Mouse (Mus musculus) adrenal gland, postnatal 10 days (tissue): ENCODE results near the gene Slc38a6. TPM values are rescaled to one million over a fixed set of nuclear protein-coding genes. Genes with fewer than 3 reads are reported as not detected.

Experiments used
- DNase-seq: peaks from one replicate; pipeline ENCODE4 v3.0.0; 2021; ENCODE audit warnings: mixed read lengths
- total RNA-seq, 2 experiments: library from RNA; stranded (reverse); gene quantifications; 2 replicates each; pipeline ENCODE4 v1.2.3; 2021

Slc38a6 gene
- total RNA-seq, 2 experiments from 2014 or later: 7.3 to 13.9 TPM

- DNase-seq: no peak
Observed at GRCm38 (mm10) chr12:73324180-73324586, 37.6 kb downstream of the Slc38a6 start.

DNA sequence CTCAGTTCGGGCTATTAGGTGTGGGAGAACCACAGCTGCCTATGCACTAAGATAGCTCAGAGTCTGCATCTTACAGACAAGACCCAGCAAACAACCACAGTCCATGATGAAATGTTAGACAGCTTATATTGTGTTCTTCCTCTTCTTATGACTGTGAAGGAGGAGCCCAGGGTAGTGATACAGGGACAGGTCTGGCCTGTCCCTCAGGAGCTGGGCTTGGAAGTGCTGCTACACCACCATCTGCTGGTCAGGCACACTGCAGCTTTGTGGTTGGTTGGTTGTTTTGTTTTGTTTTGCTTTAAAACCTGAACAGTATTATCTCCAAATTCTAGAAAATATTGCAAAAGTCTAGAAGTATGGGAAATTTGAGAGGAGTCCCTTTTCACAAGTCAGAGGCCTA, 38.2 kb downstream of the Slc38a6 start:
- DNase-seq: peak; percentile 60

- DNase-seq: no peak
Observed at GRCm38 (mm10) chr12:73325181-73325580, 38.6 kb downstream of the Slc38a6 start.

- peak; percentile 41 for DNase-seq
Observed at GRCm38 (mm10) chr12:73325617-73326016, 39.0 kb downstream of the Slc38a6 start.

GRCm38 (mm10) chr12:73327381-73327780, 40.8 kb downstream of the Slc38a6 start:
- no peak for DNase-seq

DNA sequence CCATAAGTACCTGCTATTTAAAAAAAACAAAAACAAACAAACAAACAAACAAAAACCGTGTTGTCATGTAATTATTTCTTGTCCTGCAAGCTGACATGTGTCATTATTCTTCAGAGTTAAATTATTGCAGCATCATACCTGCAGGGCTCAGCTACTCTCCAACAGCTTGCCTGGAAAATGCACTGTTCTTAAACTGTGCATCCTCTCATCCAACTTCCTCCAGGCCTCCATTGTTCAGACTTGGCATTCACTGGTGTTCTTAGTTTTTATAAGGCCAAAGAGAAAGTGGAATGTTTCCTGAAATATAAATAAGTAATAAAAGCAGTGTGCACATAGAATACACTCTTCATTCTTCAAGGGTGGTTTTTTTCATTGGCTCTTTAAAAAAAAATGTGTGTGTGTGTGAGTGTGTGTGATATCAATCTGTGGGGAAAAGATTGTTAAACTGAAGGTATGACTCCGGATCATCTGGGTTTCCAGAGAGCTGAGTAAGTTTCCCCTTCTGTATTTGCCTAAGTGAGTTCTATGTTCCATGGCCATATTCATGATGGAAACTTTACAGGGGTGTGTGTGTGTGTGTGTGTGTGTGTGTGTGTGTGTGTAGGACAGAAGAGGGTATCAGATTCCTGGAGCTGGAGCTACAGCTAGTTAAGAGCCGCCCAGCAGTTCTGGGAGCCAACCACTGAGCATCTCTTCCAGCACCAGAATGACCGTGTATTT, 42.0 kb downstream of the Slc38a6 start:
- no peak for DNase-seq

DNA sequence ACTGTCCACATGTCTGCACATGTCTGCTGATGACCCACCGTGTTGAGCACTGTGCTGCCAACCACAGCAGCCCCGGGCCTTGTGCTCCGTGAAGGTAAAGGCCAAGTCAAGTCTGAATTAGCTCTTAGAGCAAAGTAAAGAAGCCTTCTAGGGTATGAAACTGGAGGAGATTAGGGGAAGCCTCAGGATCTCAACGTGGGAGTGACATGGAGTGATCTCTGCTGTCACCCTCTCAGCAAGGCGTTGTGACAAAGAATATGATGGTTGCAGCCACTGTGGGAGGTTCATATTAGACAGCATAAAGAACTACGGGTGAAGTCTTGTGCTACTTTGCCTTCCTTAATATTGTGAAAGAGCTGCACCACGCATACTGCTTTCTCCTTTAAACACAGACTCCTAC, 43.7 kb downstream of the Slc38a6 start:
- no peak for DNase-seq

DNA sequence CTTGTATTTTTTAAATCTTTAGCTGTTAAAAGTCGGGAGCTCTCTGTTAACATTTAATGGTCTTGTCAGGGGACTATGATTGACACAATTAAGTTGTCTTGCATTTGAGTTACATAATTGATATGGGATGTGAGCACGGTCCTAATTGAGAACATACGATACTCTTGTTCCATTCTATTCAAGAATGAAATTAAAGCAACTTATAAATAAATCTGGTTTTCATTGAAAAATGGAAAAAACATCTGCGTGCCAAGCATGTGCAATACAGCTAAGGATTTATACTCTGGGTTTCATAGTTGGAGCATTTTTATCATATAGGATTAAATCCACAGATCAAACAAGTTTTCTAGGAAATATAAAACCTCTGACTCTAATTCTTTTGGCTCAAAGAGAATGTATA, 46.1 kb downstream of the Slc38a6 start:
- no peak for DNase-seq

GRCm38 (mm10) chr12:73334051-73334551, 47.5 kb downstream of the Slc38a6 start:
- DNase-seq: peak; percentile 57

DNA sequence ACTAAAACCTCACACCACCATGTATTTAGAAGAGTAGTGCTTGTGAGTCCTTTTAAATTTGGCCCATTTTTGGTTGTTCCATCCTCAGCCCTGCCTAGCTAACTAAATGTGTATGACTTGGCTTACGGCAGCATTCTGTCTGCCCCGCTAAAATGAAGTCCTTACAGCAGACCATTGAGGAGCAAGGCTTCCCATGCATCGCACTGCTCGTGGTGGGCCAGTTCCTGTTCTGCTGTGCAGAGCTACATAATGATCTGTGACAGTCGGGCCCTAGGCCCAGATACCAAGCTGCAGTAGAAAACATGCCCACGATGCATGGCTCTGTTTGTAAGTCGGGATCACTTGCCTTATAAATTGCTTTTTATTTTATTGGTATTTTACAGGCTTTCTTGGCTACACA, 50.5 kb downstream of the Slc38a6 start:
- DNase-seq: no peak

GRCm38 (mm10) chr12:73340642-73341293, 54.2 kb downstream of the Slc38a6 start:
- no peak for DNase-seq

DNA sequence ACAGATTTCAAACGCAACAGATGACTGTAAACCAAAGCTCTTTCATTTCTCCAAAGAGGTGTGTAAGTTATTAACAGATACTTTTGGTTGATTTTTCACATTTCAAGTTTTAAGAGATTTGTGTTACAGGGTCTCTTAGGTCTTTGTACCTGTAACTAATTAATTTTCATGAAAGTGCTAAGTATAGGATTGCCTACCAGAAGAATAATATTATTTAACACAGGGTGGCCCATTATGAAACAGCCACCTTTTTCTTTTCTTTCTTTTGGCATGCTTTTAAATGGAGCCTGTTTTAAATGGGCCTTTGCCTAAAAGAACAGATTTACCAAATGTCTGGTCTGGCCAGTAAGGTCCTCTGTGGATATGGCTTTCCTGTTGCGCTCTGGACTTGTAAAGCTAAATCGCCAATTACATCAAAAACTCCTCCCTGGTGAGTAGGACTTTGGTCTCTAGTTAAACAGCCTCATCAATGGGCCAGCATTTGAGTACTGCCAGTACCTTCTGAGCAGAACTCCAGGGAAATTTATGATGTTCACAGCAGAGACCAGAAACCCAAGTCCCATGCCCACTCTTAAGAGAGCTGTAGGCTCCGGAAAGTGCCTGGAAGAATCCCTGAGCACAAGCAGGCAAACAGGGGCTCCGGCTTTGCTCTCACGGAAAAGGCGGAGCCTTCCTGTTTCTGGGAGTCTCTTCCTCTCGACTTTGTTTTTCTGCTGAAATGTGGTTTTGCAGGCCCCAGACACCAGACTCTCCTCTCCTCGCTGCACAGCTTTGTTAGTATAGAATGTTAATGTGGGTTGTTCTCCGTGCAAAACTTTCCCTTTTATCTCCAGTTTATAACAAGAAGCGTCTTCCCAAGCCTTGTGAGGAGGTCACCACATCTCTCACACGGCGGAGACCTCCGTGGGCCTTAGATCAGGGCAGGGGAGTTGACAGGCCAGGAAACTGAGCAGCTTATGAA, 55.4 kb downstream of the Slc38a6 start:
- DNase-seq: peak; percentile 16

DNA sequence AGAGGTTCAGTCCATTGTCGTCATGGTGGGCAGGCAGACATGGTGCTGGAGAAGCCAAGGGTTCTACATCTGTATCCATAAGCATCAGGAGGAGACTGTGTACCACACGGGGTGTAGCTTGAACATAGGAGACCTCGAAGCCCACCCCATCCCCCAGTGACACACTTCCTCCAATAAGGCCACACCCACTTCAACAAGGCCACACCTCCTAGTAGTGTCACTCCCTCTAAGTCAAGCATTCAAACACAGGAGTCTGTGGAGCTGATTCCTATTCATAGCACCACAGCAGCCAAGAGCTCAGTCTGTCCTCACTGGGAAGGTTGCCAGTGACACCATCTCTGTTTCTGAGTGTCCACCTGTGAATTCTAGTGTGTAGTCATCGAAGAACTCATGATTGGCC, 57.7 kb downstream of the Slc38a6 start:
- DNase-seq: no peak

DNA sequence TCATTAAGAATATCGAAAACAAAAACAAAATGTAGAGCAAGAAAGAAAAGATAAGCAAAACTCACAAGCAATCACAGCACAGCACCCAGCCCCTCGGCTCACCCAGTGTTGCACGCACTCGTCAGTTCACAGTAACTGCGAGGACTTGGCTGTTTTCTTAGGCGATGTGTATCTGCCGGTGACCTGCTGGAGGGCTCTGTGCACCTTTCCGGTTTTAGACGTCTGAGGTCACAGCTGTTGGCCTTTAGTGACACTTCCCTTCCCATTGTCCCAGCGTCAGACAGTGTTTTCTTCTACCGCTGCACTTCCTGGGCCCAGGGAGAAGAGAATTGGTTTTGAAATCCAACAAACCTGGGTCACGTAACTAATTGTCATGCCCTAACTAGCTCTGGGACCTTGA, 58.6 kb downstream of the Slc38a6 start:
- no peak for DNase-seq

GRCm38 (mm10) chr12:73347202-73347601, 60.6 kb downstream of the Slc38a6 start:
- DNase-seq: no peak

- no peak for DNase-seq
Observed at GRCm38 (mm10) chr12:73350466-73350865, 63.9 kb downstream of the Slc38a6 start.

- no peak for DNase-seq
Observed at GRCm38 (mm10) chr12:73350982-73351381, 64.4 kb downstream of the Slc38a6 start.

- no peak for DNase-seq
Observed at GRCm38 (mm10) chr12:73351746-73352145, 65.2 kb downstream of the Slc38a6 start.

GRCm38 (mm10) chr12:73353362-73353761, 66.8 kb downstream of the Slc38a6 start:
- peak; percentile 65 for DNase-seq

DNA sequence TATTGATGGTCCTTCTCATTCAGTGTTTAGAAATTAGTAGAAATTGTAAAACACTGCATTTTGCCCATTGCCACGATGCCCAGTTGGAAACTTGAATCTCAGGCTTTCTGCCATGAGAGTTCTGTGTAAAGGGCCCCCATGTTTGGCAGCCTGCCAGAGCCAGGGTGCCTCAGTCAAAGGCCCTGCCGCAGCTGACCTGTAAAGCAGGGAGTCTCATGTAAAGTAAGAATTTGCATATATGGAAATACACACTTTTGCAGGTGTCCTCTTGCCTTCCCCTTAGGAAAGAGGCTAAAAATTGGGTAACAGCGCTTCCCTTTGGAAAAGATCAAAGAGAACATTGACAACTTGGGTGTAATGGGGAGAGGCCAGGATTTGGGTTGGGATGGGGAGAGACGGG, 67.9 kb downstream of the Slc38a6 start:
- DNase-seq: peak; percentile 38

DNA sequence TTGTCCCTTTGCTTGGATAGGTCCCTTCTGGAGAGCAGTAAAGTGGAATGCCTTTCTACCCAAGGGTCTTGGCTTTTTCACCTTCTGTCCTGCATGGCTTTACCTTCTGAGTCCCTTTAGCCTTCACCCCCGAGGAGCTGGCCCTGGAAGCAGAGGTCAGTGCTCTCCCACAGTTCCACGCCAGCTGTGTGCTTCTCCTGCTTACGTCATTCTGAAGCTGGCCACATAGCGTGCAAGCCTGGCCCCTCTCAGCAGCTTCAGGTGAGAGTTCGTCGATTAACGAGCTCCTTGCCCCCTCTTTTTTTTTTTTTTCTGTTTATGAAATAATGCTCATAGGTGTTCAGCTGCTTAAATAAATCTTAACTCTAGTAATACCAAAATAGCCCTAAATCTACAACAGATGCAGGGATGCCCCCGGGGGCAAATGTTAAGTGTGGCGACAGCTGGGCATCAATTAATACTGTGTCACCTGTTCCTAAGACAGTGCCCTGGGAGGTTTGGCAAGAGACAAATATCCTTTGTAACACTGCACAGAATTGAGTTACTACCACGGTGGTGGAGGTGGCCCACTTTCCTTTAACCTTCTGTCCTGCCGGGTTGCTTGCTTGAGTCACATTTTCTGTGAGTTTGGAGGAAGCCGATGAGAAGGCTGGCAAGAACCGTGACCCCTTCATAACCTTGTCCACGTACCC, 68.7 kb downstream of the Slc38a6 start:
- no peak for DNase-seq

- no peak for DNase-seq
Observed at GRCm38 (mm10) chr12:73356696-73357095, 70.1 kb downstream of the Slc38a6 start.
